In genomic region chr12:82145173-82145572, GRCm38 (mm10) we compare ENCODE assay signal across 27 mouse cellular contexts.
"Had no signal": no experiment of that assay in that cellular context is flagged by ENCODE, and none has a peak within 500 bp of the region (broad histone marks: within the 10 kb centered on the region; RNA-seq: fewer than 3 reads in every experiment).

No protein-coding gene starts in this region.

- H3K4me1 ChIP-seq: kidney, embryonic 15.5 days; liver, embryonic 12.5 days had no signal

- H3K9me3 ChIP-seq: heart, embryonic 12.5 days; hindbrain, embryonic 10.5 days; hindbrain, embryonic 12.5 days; kidney, embryonic 15.5 days; limb, embryonic 15.5 days; liver, embryonic 12.5 days had no signal

- ATAC-seq: hindbrain, embryonic 16.5 days; inflammation-experienced regulatory T-cells, adult 6 months; liver, embryonic 12.5 days had no signal

- DNase-seq: gastrocnemius, adult 2 months; gastrocnemius, postnatal 10 days; gastrocnemius, postnatal 36 days; heart, adult 11 months; heart, adult 2 months; heart, postnatal 10 days; heart, postnatal 4 days; kidney, adult 11 months; kidney, adult 2 months; kidney, adult 9 months; kidney, postnatal 14 days; kidney, postnatal 36 days; layer of hippocampus, adult 9-11 months; layer of hippocampus, postnatal 36 days; left cerebral cortex, postnatal 4 days had no signal

- H3K27ac ChIP-seq: gastrocnemius, adult 2 months; heart, adult 2 months; hindbrain, embryonic 12.5 days; hindbrain, embryonic 14.5 days; kidney, embryonic 15.5 days; kidney, postnatal 0 days; limb, embryonic 13.5 days; limb, embryonic 15.5 days; liver, embryonic 12.5 days; liver, embryonic 14.5 days had no signal

- H3K27me3 ChIP-seq: heart, embryonic 12.5 days; hindbrain, embryonic 12.5 days; kidney, embryonic 15.5 days; limb, embryonic 13.5 days; limb, embryonic 15.5 days had no signal

- H3K9ac ChIP-seq: heart, embryonic 12.5 days; hindbrain, embryonic 12.5 days; hindbrain, embryonic 14.5 days; kidney, embryonic 15.5 days; limb, embryonic 13.5 days; limb, embryonic 15.5 days; liver, embryonic 12.5 days; liver, embryonic 14.5 days had no signal

- H3K4me2 ChIP-seq: heart, embryonic 12.5 days; hindbrain, embryonic 12.5 days; hindbrain, embryonic 14.5 days; kidney, embryonic 15.5 days; limb, embryonic 13.5 days; limb, embryonic 15.5 days; liver, embryonic 12.5 days had no signal

- H3K36me3 ChIP-seq: heart, embryonic 12.5 days; hindbrain, embryonic 10.5 days; hindbrain, embryonic 12.5 days; kidney, embryonic 15.5 days; limb, embryonic 13.5 days; limb, embryonic 15.5 days; liver, embryonic 12.5 days had no signal

- H3K4me3 ChIP-seq: gastrocnemius, adult 2 months; heart, adult 2 months; heart, embryonic 12.5 days; hindbrain, embryonic 10.5 days; hindbrain, embryonic 12.5 days; kidney, embryonic 15.5 days; limb, embryonic 13.5 days; limb, embryonic 15.5 days; liver, embryonic 12.5 days had no signal
